In genomic region chr14:59643582-59643981, GRCm38 (mm10) we compare ENCODE assay signal across 9 mouse cellular contexts. TPM values are rescaled to one million over a fixed set of nuclear protein-coding genes. Genes with fewer than 3 reads are reported as not detected.
DNase-seq lines count a peak whose midpoint lies in the region; ATAC-seq and TF ChIP-seq lines count a peak whose summit lies in the region.
"Had no signal": no experiment of that assay in that cellular context is flagged by ENCODE, and none has a peak within 500 bp of the region (broad histone marks: within the 10 kb centered on the region; RNA-seq: fewer than 3 reads in every experiment).

No protein-coding gene starts in this region.

- no peak for TF ChIP-seq POLR2A in myocyte (IDR thresholded peaks at IDR 0.05; ENCODE audit: insufficient read length, low read depth)

- peak; percentile 73 for ATAC-seq in common myeloid progenitor, adult 5-6 weeks (replicated peaks; ENCODE audit: low read depth, poor library complexity, severe bottlenecking)

- intact Hi-C loops in gastrocnemius, postnatal 14 days (cut with DNase I; ENCODE audit: low total_unique reads), result no loop called here

- no peaks in the 10 kb centered on the region for H3K27me3 ChIP-seq in myocyte (ENCODE audit: control insufficient read depth, insufficient read depth, insufficient read length)
- H3K27me3 ChIP-seq: neural tube, embryonic 13.5 days had no signal

- DNase-seq in gastrocnemius, postnatal 14 days, result peak; percentile 41
- DNase-seq in gastrocnemius, adult 18-20 months (ENCODE audit: low spot score), result no peak
- DNase-seq in 416B (ENCODE audit: low read depth), result peak; percentile 86
- DNase-seq in neural tube, embryonic 10.5 days (ENCODE audit: extremely low spot score, low spot score), result no peak
- no peak for DNase-seq in frontal cortex, postnatal 36 days (ENCODE audit: low spot score in 2 of 2)
- no peak for DNase-seq in cerebellum, adult 18-20 months

- no peaks in the 10 kb centered on the region for H3K36me3 ChIP-seq in myocyte (ENCODE audit: control insufficient read depth, insufficient read depth)
- H3K36me3 ChIP-seq: neural tube, embryonic 13.5 days had no signal

- H3K4me3 ChIP-seq in myocyte, result no peak overlapping the region
- H3K4me3 ChIP-seq: neural tube, embryonic 13.5 days had no signal

- no peak overlapping the region for H3ac ChIP-seq in myocyte (ENCODE audit: control insufficient read depth, insufficient read length)

- H3K4me2 ChIP-seq in myocyte (ENCODE audit: low read depth), result peak overlapping the region; percentile 52
- H3K4me2 ChIP-seq: neural tube, embryonic 13.5 days had no signal

- no peaks in the 10 kb centered on the region for H3K79me2 ChIP-seq in myocyte (ENCODE audit: control insufficient read depth, insufficient read depth)

TF ChIP-seq in myocyte, 11 proteins besides CTCF, POLR2A, EP300 and RAD21:
- TF ChIP-seq MYOD1 (IDR thresholded peaks at IDR 0.05; ENCODE audit: control insufficient read depth in 1 of 3, insufficient read length in 2 of 3, low read depth in 2 of 3) (peak in 2 of 3 experiments; percentile 30 to 65), USF1 (IDR thresholded peaks at IDR 0.05; ENCODE audit: low read depth) (no peak), REST (IDR thresholded peaks at IDR 0.05; ENCODE audit: insufficient read depth, insufficient read length) (no peak), MYOG (IDR thresholded peaks at IDR 0.05; ENCODE audit: control insufficient read depth in 1 of 3, insufficient read depth in 1 of 3, insufficient read length in 2 of 3, low read depth in 2 of 3) (peak in 2 of 3 experiments; percentile 34 to 48), E2F4 (IDR thresholded peaks at IDR 0.05; ENCODE audit: insufficient read depth) (no peak)

RNA-seq across cellular contexts. Expression of gene Shisa2, which starts 18.5 kb away (rescaled TPM):
- total RNA-seq in gastrocnemius, postnatal 14 days (2021), result 10 to 100 TPM; 47.3 to 50.9 TPM
- 10 to 100 TPM; 58.4 to 71.6 TPM for total RNA-seq in gastrocnemius, adult 18-20 months (2021)
- total RNA-seq in common myeloid progenitor, adult 5-6 weeks (2017), result 0.39 and 0.87 TPM in 2 replicates
- 4.3 TPM for polyA plus RNA-seq in myocyte (2012; fragmentation: generic; extraction: Trizol)

RNA-seq across cellular contexts. Expression of gene Cdadc1, which starts 45.8 kb away (rescaled TPM):
- 10 to 100 TPM; 19.3 to 20.3 TPM for total RNA-seq in gastrocnemius, postnatal 14 days (2021)
- 10 to 100 TPM; 30.8 TPM for total RNA-seq in gastrocnemius, adult 18-20 months (2021)
- total RNA-seq in common myeloid progenitor, adult 5-6 weeks (2017), result 18.4 and 25.2 TPM in 2 replicates
- 10.5 TPM for polyA plus RNA-seq in myocyte (2012; fragmentation: generic; extraction: Trizol)

Comparison
In these comparisons a context has a peak if more than half of its experiments do, and no peak if none do; other contexts are left out.
1. DNase-seq: peak in gastrocnemius, postnatal 14 days (single experiment) and 416B (single experiment); none in gastrocnemius, adult 18-20 months (single experiment), neural tube, embryonic 10.5 days (single experiment), frontal cortex, postnatal 36 days (0 of 2) and cerebellum, adult 18-20 months (0 of 2).
2. RNA of gene Shisa2, which starts 18.5 kb away (total RNA-seq): 58.4 to 71.6 TPM in gastrocnemius, adult 18-20 months and 47.3 to 50.9 TPM in gastrocnemius, postnatal 14 days; 0.39 to 0.87 TPM in common myeloid progenitor, adult 5-6 weeks; every median in the first group is over 10 times any median in the second.